Mouse (Mus musculus) hindlimb bud, embryonic 11.5 days (tissue): Measurements from ENCODE around the gene Dtx1.

Source experiments
- DNase-seq: peaks from one replicate; pipeline ENCODE4 v3.0.0-alpha.2; 2012; ENCODE audit warnings: low read depth, low spot score; ENCODE audit errors: extremely low spot score

The Dtx1 gene

GRCm38 (mm10) chr5:120679676-120680555 is 31.8 kb downstream of the Dtx1 start:
- DNase-seq = peak; percentile 74

GRCm38 (mm10) chr5:120677516-120677915 is 34.2 kb downstream of the Dtx1 start:
- DNase-seq = no peak

- DNase-seq = no peak
Measured at GRCm38 (mm10) chr5:120674229-120675145, 37.2 kb downstream of the Dtx1 start.

- DNase-seq = no peak
Measured at GRCm38 (mm10) chr5:120673626-120674025, 38.1 kb downstream of the Dtx1 start.

GRCm38 (mm10) chr5:120671865-120672264 is 39.9 kb downstream of the Dtx1 start:
- no peak for DNase-seq

- DNase-seq = no peak
Measured at GRCm38 (mm10) chr5:120670132-120670531, 41.6 kb downstream of the Dtx1 start.

DNA sequence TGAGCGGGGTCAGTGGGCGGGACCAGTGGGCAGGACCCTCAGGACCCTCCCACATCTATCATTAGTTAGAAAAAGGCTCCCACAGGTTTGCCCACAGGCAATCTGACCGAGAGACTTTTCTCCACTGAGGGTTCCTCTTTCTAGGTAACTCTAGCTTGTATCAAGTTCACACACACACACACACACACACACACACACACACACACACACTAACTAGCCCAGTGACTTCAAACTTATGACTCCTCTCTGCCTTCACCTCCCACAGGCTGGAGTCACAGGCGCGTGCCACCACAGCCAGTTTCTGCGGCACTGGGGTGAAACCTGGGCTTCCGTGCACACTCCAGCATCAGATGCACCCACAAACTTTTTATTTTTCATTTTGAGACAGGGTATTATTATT is 43.0 kb downstream of the Dtx1 start:
- DNase-seq = no peak

DNA sequence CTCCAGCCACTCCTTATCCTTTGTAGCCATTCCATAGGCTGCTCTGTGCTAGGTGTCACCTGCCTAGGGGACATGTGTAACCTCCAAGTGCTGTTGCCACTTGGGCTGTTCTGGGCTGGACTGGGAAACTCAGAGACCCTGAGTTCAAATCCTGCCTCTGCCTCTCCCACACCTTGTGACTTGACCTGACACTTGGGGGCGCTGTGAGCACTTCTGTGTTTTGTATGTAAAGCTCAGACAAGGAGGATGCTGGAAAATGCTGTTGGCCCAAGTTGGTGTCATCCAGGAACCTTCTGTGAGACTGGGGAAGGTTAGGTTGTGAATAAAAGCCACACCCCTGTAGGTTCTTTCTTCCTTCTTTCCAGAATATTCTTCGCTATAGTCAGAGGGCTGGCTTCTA is 46.8 kb downstream of the Dtx1 start:
- no peak for DNase-seq

DNA sequence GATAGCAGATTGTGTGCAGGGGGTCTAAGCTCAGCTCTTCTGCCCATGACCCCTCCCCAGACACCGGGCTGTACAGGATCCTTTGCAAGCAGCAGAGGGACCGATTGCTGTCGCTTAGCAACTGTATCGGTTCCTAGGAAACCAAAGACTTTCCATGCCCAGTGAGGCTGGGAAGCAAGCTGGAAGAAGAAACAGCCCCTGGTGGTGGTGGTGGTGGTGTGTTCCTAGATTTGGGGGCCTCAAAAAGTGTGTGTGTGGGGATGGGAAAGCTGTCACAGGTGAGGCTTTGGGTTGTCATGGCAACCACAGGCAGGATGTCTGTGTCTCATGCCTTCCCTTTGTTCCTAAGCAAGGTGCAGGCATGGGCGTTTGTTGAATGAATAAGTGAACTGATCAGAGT is 50.9 kb downstream of the Dtx1 start:
- no peak for DNase-seq

- DNase-seq = no peak
Measured at GRCm38 (mm10) chr5:120656281-120656751, 55.4 kb downstream of the Dtx1 start.

DNA sequence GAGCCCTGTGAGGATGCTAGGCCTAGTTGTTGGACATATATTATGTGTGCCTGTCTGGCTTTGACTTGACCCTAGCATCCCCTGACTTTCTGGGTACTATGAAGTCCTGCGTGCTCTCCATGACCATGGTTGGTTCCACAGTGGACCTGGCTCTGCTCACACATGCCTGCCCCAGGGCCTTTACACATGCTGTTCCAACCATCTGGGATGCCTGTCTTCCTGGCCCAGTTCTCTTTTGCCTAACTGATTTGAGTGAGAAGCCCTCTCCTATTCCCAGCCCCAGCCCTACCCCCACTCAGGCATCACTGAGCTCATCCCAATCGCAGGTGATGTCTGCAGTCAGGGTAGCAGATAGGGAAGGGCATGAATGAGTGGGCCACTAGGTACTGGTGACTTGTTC is 57.9 kb downstream of the Dtx1 start:
- no peak for DNase-seq

DNA sequence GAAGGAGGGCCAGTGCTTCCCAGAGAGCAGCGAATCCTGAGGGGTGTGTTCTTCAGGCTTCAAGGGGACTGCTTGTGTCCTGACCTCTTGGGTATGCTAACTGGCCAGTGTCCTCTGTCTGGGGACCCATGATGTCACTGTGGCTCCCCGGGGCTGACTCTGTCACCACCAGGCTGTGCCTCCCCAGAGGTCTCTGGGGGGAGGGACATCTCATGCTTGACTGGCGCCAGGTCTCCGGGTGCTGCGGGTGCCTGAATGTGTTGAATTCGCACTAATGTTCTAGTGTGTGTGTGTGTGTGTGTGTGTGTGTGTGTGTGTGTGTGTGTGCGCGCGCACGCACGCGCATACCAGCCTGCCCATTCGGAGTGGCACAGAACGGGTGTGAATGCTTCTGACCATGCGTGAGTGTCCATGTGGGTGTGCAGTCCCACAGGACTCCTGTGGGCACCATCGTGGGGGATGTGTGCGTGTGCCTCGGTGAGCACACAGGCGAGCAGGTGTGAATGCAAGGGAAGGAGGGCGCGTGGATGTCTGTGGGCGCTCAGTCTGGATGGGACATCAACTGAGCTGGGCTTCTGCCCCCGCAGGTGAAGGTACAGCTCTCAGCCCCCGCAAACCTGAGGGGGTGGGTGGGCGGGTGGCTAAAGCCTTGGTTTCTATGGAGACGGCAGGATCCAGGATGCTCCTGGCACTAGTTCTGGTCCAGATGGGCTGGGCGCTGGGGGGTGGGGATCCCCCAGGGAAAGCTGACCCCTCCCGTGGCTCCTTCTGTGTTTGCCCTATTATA is 58.6 kb downstream of the Dtx1 start:
- no peak for DNase-seq

GRCm38 (mm10) chr5:120651230-120651629 is 60.5 kb downstream of the Dtx1 start:
- no peak for DNase-seq

DNA sequence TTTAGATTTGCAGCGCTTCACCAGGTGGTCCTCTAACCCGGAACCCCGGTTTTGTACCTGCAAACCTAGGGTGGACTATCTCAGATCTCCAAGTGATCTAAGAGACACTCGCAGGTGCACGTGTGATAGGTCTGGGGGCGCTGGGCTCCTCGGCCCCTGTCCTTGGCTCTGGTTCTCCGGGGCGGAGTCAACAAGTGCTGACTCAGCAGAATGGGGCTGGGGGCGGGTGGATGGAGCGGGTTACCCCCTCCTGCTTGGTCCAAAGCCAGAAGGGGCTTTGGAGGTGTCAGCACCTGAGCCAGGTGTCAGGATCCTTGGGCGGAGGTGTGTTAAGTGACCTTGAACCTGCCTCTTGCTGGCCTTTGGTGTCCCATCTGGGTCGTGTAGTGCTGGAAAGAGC is 61.8 kb downstream of the Dtx1 start:
- no peak for DNase-seq

DNA sequence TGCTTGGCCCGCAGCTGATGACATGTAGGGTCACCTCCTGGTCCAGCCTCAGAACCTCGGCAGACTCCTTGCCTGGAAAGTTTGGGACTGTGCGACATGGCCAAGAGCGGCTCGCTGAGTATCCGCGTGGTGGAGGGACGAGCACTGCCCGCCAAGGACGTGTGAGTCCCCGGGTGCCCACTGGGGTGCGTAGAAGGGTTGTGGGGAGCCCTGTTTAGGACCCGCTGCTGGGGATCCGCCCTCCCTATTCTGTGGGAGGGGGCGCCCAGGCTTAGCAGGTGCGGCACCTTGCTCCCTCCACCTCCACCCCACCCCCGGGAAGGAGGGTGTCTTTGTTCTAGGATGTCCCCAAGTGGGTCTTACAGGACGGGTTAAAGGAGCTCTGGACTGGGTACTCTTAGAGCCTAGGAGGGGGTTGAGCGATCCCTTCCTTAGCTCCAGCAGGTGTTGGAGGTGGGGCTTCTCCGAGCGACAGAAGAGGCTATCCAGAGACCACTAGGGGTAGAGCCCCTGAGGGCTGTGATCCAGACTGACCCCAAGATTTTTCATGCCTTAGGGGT is 62.3 kb downstream of the Dtx1 start:
- DNase-seq = no peak

- DNase-seq = no peak
Measured at GRCm38 (mm10) chr5:120648569-120649373, 63.0 kb downstream of the Dtx1 start, which contains the start of gene Rasal1. Rasal1 (plus strand) TSS chr5:120648812.

- DNase-seq = no peak
Measured at GRCm38 (mm10) chr5:120647814-120648491, 63.8 kb downstream of the Dtx1 start.

GRCm38 (mm10) chr5:120647361-120647760 is 64.4 kb downstream of the Dtx1 start:
- DNase-seq = no peak

DNA sequence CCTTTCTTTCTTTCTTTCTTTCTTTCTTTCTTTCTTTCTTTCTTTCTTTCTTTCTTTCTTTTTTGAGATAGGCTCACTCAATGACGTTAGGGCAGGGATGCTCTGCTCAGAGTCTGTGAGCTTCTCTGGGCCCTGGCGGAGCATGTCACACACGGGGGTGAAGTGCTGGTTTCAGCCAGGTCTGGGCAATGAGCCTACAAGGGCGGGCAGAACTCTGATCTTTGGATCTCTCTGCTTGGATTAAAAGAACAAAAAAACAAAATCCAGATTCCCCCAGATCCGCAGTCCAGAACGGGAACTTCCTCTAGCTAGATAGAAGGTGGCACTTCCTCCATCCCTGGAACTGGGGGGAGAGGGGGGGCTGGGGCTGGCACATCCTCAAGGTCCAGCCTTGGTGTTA is 65.9 kb downstream of the Dtx1 start:
- no peak for DNase-seq
